Mouse (Mus musculus): ENCODE data around the gene Podxl.
"Not testable (repeated sequence)": the region's sequence is repeated elsewhere in the genome, so short reads cannot be mapped to it uniquely, and the experiment has no call there.

Gene Podxl

DNA sequence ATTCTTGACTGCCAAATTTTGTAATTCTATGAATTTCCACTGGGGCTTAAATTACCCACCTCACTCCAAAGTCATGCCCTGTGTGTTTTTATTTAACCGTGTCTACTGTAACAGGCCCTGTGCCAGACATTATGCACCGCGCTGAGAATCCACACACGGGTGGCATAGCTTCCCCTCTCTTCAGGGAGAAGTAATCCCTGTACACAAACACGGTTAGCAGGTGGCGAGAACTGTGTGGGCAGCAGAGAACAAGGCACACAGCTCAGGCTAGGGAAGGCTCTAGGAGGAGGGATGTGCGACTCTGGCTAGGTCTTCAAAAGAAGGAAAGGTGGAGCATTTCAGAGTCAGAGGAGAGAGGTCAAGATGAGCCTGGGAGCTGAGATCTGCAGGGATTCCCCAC, 3.4 kb upstream of the Podxl start:
- DNase-seq (ENCODE audit: low read depth, low spot score) = no peak

DNA sequence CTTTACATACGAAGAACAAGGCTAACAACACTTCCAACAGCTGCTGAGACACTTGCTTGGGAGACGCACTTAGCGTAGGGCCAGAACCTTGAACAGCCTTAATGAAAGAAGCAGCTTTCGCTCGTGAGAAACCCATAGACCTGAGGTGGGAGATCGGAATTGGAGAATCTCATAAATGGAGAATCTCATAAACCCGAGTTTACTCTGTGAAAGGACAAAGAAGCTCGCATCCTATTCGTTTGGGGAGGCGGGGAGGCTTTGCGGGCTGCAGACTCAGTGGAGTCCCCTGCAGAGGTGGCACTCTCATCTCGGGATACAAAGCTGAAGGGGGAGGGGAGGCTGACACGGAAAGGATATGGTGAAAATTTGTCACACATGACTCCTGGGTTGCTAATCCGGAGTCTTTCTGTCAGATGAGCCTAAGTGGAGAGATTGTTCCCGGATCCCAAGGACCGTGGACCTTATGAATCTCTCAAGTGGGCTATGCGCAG, 1.2 kb upstream of the Podxl start:
- peak; percentile 19 for DNase-seq (ENCODE audit: low read depth, low spot score)

DNA sequence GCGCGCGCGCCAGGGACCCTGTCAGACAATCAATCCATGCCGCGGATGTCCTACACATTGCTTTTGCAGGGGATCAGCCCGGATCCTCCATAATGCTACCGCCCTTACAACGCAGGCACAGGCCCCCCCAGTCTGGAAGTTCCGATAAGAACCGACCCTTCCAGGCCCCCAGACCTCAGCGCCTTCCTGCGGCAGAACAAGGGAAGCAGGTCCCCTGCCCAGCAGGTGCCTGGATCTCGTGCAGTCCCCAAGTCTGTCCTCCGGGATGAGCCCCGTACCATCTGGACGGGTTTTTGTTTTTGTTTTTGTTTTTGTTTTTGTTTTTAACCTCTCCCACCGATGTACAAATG, 376 bp upstream of the Podxl start:
- DNase-seq (ENCODE audit: low read depth, low spot score) = no peak

DNA sequence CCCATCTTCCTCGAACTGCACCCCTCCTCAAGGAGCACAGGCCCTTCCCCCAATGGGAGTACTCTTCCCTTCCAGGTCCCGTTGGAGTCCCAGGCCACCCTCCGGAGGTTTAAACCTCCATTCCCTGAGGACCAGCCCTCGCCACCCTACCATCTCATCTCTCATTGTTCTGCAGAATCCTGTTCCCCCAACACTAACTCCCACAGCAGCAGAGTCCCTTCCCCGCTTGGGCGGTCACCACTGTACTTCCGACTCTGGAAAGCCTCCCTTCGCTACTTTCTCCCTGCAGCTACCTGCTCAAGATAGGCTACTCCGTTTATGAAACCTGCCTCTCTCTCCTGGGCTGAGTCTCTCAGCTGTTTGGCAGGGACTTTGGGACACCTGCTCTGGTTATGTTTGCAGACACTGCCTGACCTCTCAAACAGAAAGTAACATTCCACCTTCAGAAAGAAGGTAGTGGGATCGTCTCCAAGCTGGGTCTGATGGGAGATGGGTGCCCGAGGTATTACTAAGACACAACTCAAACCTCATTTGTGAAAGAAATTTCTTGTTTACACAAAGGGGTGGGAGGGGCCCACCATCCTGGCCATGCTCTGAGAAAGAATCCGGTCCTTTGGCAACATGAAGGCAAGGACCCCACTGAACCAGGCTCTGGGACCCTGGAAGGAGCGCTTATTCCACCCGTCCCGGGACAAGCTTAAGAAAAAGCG, 1.3 kb downstream of the Podxl start:
- peak; percentile 26 for DNase-seq (ENCODE audit: low read depth, low spot score)

DNA sequence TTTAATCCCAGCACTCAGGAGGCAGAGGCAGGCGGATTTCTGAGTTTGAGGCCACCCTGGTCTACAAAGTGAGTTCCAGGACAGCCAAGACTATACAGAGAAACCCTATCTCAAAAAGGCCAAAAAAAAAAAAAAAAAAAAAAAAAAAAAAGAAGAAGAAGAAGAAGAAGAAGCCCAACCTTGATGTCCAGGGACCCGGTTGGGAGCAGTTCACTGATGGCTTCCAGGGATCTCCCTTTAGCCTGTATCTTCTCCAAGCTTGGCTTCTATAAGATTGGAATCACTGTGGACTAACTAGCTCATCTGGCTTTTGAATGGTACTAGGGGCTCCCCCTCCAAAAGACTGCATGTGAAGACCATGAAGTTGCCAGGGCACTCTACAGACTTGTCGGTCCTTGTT, 1.8 kb downstream of the Podxl start:
- DNase-seq (ENCODE audit: low read depth, low spot score) = not testable (repeated sequence)

DNA sequence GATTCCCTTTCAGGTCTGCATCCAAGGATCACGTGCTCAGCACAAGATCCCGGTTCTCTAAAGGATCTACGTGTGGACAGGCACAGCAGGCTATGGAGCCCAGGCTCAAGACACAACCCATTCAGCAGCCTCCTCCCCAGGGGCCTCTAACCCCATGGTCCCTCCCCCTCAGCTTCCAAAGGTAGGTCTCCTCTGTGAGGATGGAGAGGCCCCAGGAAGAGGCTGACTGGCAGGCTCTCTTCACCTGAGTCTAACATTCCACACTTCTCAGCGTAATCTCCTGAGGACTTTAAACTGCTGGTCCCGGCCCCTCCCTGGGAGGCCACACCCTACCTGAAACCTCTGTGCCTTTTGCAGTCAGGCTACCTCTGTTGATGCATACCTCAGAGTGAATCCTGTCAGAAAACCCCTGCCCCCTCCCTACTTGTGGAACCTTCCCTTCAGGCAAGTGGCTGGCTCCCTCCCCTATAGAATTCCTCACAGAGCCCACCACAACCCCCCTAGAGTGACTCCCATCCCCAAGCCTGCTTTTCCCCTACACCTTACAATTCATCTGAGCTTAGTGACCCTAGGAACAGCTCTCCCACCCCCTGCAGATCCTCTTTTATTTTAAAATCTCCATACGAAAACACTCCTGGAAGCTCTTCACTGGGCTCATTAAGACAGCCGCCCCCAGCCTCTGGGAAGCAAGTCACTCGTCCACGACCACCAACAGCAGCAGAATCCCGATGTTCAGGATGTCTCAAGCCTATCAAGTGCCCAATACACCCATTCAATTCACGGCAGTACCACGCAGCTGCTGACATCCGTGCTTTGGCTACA, 3.4 kb downstream of the Podxl start:
- peak; percentile 67 for DNase-seq (ENCODE audit: low read depth, low spot score)

DNA sequence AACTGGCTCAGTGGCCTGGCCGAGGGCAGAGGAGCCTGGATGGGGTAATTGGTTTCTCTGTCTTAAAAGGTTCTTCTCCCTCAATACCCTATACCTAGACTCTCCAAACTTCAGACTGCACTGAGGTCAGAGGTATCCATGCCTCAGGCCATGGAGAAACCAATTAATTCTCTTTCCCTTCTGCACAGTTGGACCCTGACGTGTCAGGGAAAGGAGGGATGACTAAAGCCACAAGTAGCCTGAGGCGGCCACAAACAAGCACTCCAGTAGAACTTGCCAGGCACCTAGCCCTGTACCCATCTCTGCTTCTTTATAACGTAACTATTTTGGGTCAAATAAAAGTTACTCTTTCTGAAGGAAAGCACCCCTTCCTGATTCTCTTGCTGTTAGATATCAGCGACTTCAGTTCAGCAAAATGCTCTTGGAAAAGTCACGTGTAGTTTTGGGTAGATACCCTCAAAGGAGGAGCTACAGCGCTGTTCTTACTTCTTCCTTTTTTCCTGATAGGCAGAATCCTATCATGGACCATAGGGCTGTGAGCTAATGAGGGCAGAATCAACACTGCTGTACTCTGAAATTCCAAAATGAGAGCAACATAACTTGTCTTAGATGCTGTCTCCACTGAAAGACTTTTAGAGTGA, 7.2 kb downstream of the Podxl start:
- DNase-seq (ENCODE audit: low read depth, low spot score) = no peak

DNA sequence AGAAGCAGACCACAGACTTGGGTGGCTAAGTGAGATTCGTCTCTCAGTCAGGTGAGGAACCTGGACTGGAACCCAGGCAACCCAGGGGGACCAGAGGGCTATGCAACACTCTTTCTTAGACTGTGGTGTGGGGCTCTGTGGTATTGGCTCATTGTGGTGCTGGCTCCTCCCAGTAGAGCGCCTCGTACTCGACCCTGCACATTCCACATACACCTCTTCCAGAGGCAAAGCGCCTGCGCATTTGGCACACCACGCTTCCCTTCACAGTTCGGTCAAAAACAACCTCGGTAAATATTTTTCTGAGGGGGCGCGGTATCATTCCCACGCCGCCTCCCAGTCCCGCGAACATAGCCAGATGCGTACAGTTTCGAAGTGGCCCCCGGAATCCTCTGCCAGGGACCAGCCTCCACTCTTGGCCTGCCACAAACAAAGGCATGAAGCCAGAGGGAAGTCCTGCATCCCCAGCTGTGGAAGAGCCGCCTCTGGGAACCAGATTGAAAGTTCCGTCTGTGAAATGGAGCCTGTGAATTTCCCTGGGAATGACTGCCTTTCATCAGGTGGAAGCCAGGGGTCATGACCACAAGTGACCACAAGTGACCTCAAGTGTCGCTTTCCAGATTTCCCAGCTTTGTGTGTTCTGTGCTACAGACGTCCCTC, 12.8 kb downstream of the Podxl start:
- peak; percentile 68 for DNase-seq (ENCODE audit: low read depth, low spot score)

DNA sequence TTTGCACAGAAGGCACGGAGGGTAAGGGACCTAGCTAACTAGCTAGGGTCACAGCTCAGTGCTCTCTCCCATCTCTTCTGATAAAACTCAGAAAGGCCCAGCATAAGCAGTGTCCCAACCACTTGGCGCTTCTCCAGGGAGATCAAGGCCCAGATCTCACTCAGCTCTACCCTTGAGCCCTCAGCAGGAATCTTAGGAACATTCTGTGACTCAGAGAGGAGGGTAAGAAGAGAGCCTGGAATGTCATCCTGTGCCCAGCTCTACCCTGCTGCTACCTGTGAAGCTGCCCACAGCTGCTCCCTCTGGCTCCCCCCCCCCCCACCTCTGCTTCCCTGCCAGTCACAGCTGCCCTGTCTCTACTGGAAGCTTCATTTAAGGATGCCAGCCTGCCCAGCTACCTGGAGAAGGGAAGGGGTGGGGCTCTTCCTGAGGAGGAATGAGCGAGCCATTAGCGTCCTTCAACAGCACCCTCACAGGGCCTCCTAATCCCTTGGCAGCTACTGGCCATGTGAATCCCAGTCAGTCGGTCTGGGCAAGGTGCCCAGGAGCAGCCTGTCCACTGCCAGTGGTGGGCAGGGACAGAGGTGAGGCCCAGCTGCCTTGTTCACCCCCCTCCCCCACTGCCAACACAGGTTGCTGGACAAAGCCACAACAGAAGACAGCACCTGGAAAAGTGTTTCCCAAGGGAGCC, 14.3 kb downstream of the Podxl start:
- DNase-seq (ENCODE audit: low read depth, low spot score) = no peak

DNA sequence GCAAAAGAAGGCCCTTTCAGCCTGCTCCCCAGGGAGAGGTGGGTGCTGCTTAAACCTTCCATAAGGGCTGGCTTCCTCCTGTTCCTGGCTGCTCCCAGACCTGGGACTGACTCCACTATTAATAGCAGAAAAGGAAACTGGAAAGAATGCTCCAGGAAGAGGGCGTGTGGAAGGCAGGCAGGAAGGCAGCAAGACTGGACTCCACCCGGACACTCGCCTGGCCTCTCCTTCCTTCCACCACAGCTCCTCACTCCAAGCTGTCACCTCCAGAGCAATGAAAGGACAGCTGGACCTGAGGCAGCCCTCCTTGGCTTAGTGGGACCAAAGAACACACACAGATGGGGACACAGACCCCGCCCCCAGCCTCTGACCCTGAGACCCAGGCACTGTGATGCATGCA, 19.5 kb downstream of the Podxl start:
- DNase-seq (ENCODE audit: low read depth, low spot score) = no peak

DNA sequence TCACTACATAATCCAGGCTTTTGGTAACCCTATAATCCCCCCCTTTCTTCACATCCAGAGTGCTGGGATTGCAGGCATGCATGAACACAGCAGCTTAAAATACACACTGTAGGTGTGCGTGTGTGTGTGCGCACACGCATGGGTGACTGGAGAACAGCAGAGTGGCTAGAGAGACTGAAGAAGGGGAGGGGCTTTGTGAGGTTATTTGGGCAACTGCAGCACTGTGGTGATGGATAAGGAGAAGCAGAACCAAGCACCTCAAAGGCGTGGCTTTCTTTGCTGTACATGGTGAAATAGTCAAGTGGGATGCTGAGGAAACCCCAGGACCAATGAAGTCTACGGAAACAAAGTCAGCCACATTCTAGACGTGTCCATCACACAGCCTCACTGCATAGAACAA, 23.8 kb downstream of the Podxl start:
- no peak for DNase-seq (ENCODE audit: low read depth, low spot score)

DNA sequence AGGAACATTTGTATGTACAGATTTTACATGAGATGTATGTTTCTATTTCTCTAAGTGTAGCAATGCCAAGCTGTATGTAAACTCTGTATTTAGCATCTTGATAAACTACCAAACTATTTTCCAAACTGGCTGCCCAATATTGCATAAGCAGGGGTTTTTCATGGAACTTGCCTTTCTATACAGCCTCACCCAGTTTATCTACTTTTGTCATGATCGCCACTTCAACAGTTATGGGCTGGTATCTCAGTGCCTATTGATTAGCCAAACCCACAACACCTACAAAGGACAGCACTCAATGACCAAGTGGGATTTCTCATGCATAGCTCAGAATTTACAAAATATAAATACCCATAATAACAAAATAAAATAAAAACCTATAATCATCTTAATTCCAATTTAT, 25.7 kb downstream of the Podxl start:
- DNase-seq (ENCODE audit: low read depth, low spot score) = no peak

DNA sequence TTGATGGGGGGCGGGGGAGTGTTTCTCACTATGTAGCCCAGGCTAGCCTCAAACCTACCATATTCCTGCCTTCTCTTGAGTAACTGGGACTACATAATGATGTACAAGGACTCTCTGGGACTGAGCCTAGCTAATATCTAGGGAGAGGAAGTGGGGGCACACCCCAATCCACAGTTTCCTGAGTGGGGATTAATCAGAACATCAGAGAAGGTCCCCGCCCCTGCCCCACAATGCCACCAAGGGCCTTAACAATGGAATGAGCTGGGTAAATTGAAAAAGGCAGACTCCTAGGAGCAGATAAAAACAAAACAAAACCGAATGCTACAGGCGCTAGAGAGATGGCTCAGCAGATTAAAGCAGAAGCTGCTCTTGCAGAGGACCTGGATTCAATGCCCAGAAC, 26.6 kb downstream of the Podxl start:
- no peak for DNase-seq (ENCODE audit: low read depth, low spot score)

DNA sequence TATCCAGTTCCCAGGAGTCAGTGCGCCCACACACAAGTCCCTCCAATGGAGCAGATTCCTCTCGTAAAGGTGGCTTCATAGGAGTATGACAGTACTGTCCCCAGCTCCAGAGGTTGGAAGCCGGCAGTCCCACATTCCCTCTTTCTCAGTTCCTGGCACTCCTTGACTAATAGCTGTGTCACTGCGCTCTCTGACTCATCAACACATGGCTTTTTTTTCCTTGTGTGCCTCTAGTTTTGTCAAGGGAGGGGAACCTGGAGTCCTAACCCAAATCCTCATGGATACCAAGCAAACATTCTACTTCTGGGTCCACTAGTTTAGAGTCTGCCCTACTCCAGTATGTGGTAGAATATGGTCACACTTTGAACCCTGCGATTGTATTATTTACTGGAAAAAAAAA, 29.1 kb downstream of the Podxl start:
- DNase-seq (ENCODE audit: low read depth, low spot score) = no peak

DNA sequence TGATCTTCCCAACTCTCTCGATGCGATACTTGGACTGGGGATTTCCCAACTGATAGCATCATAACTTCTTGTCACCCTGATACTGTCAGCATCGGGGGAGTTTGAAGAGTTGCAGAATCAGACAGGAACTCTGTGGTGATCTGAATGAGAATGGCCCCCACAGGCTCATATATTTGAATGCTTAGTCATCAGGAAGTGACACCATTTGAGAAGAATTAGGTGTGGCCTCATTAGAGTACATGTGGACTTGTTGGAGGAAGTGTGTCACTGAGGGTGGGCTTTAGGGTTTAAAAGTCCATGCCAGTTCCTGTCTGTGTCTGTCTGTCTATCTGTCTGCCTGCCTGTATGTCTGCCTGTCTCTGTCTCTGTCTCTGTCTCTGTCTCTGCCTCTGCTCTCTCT, 31.9 kb downstream of the Podxl start:
- DNase-seq (ENCODE audit: low read depth, low spot score) = peak; percentile 17

DNA sequence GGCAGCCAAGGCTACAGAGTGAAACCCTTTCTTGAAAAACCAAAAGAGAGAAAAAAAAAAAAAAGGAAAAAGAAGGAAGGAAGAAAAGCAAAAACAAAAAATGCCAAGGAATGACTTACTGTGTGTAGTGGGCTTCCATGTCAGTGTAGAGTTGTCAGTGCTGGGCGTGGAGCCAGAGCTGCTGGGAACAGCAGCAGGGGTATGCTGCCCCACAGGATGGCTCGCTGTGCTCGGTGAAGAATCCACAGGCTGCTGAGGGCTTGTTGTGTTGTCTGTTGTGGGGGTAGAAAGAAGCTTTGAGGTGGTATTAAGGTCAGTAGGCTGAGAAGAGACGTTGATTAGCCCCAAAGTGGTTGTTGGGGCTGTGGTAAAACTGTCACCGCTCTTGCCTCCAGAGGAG, 35.4 kb downstream of the Podxl start:
- DNase-seq (ENCODE audit: low read depth, low spot score) = no peak

DNA sequence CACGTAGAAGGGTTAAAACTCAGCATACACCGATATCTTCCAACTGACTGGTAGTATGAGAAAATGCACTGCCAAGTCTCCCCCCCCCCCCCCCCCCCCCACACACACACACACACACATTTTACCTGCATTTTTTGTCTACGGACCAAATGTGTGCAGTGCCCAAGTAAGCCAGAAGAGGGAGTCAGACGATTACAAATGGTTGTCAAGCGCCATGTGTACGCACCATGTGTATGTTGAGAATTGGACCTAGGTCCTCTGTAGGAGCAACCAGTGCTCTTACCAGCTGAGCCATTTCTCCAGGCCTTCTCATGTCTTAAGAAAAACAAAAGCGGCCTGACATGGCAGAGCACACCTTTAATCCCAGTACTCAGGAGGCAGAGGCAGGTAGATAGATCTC, 35.9 kb downstream of the Podxl start:
- peak; percentile 87 for DNase-seq (ENCODE audit: low read depth, low spot score)

DNA sequence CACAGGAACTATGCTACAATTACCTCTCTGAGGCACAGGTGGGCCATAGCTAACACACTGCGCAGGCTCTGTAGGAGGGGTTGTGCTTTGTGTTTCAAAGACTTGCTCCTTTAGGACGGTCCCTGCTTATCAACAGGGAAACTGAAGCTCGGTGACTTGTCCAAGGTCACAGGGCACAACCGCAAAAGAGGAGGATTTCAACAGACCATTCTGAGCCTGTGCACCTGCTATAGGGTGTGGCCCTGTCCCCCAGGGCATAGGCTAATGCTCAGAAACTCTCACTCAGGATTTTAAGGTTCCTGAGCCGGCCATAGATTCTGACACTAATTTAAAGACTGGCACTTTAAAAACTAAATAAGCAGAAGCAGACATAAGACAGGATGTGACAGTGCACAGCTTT, 36.9 kb downstream of the Podxl start:
- DNase-seq (ENCODE audit: low read depth, low spot score) = peak; percentile 80

DNA sequence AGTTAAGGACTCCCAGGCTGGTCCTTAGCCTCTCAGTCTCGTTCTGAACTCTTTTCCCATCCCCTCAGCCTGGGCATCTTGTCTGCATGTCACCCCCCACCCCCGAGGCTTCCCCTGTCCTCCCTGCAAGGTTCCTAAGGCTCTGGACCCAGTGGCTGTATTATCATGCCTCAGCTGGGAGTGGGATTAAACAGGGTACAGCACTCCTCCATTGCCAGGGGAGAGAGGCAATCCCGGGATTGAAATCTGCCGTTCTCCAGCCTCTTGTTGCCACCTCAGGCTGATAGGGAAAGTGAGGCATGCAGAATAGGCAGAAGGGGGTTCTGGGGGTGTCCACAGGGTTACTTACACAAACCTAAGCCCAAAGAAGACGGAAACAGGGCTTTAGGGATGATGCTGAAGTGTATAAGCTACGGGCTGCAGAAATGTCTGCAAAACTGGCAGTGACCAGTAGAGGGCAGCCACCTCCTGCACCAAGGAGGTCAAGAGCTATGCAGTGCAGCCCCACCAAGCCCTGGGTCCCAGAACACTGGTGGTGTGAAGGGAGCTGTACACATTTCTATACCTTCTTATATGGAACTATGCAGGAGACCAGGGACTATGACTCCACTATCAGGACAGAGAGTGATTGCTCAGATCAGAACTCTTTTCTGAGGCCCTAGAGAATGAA, 38.4 kb downstream of the Podxl start:
- DNase-seq (ENCODE audit: low read depth, low spot score) = peak; percentile 87

DNA sequence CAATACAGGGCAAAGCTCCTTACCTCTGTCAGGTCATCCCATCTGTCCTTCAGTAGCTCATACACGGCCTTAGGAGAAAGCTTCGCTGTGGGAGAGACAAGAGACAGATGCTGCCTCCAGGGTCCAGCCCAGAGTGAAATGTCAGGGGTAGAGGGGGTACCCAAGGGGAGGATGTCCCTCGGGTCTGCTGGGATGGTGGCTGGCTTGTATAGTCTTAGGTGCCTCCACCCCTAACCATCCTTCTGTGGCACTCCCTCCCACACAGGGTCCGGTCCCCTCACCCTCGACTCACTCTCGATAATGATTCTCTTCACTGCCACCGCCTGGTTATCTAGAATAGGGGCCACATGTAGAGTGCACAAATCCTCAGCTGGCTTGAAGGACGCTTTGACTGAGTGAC, 39.1 kb downstream of the Podxl start:
- DNase-seq (ENCODE audit: low read depth, low spot score) = no peak

DNA sequence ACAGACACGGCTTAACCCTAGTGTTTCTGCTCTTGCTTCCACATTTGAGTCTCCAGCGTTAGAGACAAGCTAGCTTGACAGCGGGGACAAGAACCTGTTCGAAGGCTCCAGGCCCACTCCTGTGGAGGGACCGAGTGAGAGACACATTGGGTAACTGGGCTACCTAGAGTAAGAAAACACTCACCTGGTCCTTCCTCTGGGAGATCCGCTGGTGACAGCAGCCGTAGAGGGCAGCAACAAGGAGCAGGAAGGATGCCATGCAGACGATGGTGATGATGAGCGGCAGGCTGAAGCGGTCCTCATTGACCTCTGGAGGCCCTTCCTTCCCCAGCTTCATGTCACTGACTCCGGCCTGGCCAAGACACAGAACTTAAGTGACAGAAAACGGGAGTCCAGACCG, 39.7 kb downstream of the Podxl start:
- DNase-seq (ENCODE audit: low read depth, low spot score) = no peak
